Mouse (Mus musculus): ENCODE measurements around the gene Bpifb9a.
"Not testable (repeated sequence)": the region's sequence is repeated elsewhere in the genome, so short reads cannot be mapped to it uniquely, and the experiment has no call there.

The Bpifb9a gene

DNA sequence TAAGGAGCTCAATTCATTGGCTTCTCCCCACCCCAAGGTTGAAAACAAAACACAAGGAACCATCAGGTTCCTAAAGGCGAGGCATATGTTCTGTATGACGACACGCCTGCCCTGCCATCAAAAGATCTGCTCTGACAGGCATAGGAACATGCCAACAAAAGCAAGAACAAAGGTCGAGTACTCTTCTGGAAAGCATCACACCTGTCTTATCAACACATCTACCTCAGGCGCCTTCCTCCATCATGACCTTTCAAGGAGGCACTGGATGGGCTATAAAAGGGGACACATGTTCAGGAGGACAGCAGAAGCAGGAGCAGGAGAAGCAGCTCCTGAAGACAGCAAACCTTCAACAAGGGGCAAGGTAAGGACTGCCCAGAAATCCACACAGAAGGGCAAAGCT is at the start of gene Bpifb9a:
Bpifb9a (plus strand) TSS at position 301 of the 400 bp plus-strand sequence.
- not testable (repeated sequence) for DNase-seq (ENCODE audit: low spot score)

DNA sequence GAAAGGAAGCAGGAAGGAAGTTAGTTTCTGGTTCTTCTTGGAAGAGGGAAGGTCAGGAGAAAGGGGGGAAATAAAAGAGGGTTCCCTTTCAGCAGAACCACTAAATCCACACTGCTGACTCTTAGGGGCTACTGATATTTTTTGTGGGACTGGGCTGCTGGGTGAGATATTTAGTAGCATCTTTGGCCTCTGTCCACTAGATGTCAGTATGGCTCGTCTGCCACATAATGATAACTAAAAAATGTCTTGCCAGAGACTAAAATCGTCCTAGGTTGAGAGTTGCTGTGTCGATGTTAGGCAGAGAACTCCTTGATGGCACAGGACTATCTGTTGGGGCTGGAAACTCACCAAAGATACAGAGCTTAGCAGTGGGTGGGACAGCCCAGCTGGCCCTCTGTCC is 48.5 kb upstream of the Bpifb9a start:
- DNase-seq (ENCODE audit: low spot score) = peak; percentile 18

DNA sequence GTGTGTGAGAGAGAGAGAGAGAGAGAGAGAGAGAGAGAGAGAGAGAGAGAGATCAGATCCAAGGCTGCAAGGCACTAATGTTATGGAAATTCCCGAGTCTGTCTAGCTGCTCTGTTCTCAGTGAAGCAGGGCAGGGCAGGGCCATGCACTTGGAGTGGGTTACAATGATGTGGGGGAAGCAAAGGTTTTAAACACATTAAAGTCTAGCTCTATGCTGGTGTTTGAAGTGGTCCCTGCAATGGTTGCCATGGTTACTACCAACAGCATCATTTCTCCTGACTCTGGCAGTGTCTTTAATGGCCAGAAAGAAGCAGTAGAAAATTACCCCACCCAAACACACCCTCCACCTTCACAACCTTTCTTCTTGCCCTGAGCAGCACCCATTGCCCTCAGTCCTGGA is 46.5 kb upstream of the Bpifb9a start:
- no peak for DNase-seq (ENCODE audit: low spot score)

DNA sequence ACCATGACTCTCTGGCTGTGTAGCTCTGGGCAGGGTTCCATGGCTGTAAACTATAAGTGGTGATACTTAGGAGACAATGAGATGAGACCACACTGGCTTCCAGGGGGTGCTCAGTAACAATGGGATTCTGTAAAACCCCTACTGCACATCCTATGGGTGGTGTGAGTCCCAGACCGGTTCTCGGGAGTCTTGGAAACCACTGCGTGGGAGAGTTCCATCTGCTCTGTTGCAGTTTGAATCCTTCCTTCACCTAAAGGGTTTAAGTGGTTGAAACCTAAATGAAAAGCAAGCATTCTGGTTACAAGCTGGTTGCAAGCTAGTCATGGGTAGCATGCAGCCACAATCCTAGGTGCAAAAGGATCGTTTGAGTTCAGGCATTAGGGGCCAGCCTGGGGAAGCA is 45.8 kb upstream of the Bpifb9a start:
- no peak for DNase-seq (ENCODE audit: low spot score)

DNA sequence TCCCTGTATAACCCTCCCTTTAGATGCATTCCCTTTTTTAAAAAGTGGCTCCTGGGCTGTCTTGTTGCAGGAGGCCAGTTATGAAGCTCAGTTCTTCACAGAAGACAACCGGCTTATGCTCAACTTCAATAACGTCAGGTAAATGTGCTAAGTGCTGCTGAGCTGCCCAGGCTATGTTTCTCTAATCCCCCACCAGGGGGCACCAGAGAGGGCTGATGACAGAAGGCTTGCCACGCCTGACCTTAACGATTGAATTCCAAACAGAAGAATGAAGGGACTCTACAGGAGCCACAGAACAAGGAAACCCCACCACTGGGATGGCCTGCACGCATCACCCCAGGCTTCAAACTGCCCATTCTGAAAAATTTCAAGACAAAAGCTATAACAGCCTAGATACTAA is 42.5 kb upstream of the Bpifb9a start:
- peak; percentile 23 for DNase-seq (ENCODE audit: low spot score)

DNA sequence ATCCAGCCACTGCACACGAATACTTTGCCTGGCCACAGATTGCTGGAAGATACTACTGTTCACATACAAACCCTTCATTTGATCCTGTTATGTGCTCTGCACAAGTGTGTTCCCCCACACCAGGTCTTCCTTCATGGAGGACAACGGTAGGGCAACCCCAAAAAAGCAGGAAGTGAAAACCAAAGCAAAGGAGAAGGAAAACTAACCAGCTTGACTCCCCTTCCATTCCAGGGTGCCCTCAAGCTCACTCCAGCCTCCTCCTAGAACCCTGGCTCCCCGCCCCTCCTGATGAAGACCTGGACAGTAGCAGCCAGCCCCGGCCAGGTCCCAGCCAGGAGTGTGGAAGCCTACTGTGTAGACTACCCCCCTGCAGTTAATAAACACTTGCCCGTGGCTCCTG is 37.7 kb upstream of the Bpifb9a start:
- DNase-seq (ENCODE audit: low spot score) = no peak

DNA sequence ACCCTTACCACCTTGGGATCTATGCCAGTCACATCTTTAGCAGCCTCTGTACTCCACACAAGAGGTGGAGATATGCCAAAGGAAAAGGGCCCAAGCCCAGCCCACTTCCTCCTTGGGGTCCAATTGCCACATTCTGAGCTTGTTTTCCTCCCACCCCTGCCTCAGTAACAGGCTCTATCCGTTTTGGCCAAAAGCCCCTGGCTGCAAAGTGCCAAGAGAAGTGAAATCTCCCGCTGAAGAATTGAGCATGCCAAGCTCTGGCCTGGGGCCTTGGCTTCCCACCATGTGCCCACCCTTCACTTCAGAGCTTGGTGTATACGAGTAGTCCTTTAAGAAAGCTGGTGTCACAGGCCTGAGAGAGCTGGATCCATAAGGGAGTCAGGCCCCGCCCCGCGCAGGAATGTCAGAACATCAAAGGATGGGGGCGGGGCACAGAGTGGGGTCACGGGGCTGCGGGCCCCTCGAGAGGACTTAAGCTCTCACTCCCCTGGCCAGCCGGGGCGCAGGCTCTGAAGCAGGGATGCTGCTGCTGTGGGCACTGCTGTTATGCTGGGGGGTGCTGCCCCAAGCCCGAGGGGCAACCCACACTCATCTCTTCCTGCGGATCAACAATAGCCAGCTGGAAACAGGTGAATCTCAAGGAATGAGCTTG is 34.3 kb upstream of the Bpifb9a start, which contains the start of gene Bpifb5:
Bpifb5 (plus strand) TSS at position 478 of the 652 bp plus-strand sequence.
- DNase-seq (ENCODE audit: low spot score) = no peak

DNA sequence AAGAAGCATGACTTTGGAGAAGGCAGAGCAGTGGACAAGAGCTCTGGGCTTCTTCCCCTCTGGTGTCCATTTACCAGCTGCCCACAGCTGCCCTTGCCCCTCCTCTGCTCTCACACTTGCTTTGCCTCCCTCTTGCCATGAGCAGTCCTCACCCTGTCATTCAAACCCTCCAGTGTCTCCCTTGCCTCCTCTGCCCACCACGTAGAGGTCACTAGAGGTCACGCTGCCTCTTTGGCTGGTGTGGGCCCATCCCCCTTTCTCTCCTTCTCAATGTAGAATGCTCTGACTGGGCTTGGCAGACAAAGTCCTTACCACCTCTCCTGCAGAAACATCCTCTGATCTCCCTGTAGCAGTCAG is 33.8 kb upstream of the Bpifb9a start:
- no peak for DNase-seq (ENCODE audit: low spot score)

DNA sequence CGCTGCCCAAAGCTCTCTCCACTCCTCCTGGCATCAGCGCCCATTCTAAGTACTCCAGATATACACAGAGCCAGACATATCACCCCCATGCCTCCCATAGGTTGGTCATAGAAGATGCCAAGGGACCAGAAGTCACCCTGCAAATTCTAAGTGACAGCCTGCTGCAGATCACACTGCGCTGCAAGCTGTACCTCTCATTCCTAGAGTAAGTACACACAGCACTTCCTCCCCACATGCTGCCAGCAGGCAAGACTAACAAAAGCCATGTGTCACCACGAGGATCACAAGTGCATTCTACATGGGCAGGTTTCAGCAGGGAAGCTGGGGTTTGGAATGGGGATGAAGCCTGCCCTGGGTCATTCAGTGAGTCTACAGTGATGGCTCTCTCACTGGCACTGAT is 30.7 kb upstream of the Bpifb9a start:
- no peak for DNase-seq (ENCODE audit: low spot score)

DNA sequence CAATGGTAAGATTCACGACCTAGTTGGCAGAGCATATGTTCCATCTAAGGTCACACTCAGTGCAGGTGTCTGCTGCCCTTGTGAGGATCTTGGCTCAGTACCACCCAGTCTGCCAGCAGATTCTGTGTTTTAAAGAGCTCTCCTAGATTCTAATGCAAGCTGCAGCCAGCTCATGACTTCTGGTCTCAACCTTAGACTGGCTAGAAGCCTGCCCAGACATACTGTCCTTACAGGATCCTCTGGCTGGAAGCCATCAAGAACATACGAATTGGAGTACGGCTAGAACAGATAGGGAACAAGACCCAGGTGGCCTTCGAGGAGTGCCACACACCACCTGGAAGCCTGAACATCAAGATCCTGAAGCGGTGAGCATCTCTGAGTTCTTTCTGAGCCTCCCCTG is 29.8 kb upstream of the Bpifb9a start:
- DNase-seq (ENCODE audit: low spot score) = no peak

DNA sequence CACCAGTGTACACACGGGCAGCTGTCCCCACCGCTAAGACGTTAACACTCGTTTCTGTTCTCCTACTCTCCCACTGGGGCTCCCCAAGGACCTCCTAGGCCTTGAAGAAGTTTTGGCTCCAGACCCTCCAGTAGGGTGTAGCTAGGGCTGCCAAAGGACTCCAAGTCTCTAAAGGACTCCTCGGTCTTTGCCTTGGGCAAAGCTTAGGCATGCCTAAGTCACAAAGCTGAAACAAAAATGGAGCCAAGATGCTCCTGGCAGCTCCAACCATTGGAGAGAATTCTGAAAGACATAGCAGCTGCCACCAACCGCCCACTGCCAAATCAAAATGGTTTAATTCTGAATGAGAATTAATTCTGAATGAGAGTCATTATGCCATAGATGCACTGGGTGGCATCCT is 24.2 kb upstream of the Bpifb9a start:
- no peak for DNase-seq (ENCODE audit: low spot score)

DNA sequence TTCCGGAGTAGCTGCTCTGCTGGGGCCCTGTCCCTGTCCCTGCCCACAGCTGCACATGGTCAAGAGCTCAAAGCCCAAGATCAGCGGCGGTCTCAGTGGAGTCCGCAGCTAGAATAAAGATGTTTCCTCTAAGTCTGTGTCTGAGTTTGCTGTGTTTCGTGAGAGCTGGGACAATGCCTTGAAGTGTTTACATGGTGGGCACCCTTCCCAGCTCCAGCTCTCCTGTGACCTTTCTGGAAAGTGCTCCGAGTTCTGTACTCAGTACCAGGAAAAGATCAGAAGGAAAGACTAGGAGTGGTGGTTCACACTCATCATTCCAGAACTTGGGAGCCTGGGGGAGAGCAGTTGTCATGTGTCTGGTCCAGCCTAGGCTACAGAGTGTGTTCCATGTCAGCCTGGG is 16.9 kb upstream of the Bpifb9a start:
- no peak for DNase-seq (ENCODE audit: low spot score)

DNA sequence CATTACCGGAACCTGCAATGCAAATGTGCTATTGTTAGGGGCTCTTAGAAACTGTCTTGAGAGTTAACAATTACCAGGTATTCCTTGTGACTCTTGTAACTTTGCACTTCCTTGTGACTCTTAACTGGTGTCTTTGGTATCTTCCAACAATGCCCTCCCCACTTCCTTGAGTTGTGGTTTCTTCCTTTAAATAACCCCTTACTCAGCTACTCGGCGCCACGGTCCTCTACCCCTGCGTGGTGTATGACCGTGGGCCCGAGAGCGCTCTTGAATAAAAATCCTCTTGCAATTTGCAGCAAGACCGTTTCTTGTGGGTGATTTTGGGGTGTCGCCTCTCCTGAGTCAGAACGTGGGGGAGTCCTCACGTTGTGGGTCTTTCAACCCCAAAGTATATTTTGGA is 14.9 kb upstream of the Bpifb9a start:
- not testable (repeated sequence) for DNase-seq (ENCODE audit: low spot score)

DNA sequence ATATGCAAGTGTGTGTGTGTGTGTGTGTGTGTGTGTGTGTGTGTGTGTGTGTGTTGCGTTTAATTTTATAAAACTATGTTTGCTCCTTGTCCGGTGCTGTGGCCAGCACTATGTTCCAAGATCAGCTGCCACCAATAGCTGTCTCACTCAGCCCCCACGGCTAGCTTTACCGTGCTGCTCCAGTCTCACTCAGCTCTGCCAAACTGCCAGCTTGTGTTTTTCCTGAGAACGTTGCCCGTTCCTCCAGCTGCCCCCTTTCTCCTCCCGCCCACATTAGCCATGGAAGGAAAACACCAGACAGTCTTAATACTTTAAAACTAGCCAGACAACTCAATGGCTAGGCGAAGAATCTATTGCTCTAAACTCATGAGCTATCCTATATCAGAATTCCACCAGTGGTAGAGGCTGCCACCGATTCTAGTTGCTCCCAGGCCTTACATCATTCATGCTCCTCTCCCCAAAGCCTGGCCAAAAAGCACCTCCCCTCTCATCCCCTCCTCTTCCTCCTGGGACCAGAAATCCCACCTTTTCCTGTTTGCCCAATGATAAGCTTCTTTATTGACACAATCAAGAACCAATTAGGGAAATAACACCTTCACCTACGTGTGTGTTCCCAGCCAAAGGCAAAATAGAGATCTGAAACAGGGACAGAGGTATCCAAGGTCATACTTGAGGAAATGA is 14.2 kb upstream of the Bpifb9a start:
- DNase-seq (ENCODE audit: low spot score) = no peak

DNA sequence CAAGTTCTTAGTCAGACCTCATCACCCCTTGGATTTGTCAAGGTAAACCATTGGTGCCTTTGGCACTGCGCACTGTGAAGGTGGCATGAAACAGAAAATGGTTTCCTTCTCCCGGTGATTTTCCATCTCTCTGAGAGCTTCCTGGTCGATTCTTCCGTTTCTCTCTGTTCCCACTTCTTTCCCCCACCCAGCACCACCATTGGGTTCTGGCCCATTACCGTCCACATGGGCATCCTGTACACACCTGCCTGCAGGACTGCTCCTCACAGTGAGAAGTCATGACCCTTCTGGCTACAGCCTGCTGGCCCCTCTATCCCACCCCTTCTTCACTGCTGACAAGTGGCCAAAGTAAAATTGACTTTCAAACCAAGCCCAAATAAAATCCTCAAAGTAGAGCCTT is 12.3 kb upstream of the Bpifb9a start:
- DNase-seq (ENCODE audit: low spot score) = no peak

DNA sequence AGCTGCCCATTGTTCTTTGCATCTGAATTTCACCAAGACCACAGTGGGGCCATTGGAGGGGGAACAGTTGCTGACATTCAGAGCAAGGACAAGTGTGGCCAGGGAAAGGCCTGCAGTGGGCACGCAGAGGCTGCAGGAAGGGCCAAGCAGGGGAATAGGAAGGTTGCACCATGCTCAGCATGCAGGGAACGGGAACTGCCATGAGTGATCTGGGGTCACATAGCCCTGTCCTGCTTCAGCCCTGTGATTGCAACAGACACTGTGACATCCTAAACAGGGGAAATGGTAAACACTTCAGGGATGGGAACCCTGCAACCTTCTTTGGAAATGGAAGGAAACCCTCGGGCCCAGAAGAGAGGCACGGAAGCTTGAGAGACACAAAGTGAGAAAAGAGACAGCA is 2.4 kb upstream of the Bpifb9a start:
- DNase-seq (ENCODE audit: low spot score) = not testable (repeated sequence)

DNA sequence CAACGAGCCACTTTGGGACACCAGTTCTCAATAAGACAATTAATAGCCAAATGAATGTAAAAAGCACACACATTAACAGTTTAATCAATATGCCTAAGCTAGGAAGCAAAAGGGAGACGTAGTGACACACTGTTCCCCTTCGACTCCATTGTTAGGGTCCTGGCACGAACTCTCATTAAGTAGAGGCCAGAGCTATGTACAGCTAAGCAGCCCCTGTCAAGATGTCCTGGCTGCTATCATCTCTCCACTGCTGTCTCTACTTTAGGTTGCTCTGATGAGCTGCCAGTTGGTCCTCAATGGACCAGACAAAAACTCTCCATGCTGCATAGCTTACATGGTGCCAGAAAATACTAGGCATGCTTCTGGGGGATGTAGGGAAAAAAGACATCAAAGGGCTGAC is 1.9 kb upstream of the Bpifb9a start:
- no peak for DNase-seq (ENCODE audit: low spot score)

DNA sequence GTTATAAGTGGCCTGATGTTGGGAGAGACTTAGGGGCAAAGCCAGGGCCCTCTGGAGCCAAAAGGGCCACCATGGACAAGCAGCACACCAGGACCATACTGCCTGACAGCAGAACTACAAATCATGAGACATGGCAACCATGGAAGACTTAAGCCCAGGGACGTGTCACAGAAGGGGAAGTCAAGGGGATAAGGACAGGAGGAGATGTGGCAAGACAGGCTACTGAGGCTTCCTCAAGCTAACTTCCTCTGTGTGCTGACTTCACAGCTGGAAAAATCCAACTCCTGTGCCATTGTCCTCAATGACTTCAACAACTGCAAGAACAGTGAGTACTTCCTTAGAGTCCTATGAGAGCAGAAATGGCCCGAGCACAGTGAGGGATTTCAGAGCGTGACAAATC is 6.7 kb downstream of the Bpifb9a start:
- DNase-seq (ENCODE audit: low spot score) = not testable (repeated sequence)

DNA sequence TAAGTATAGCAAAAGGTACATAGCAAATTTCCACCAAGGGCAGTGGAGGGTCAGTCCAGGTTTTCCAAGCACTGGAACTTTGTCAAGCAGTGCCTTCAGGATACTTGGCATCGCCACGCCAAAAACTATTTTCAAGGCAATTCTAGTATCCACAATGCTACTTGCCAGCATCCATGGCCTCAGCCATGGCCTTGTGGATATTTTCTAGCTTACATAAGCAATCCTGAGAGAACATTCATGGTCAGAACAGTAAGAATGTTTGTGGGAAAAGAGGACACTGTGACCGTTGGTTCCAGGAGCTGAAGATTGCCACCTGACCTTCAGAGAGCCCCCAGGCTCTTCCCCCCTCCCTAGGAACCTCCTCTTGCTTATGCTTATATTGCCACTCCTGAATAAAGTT is 34.2 kb downstream of the Bpifb9a start:
- not testable (repeated sequence) for DNase-seq (ENCODE audit: low spot score)

DNA sequence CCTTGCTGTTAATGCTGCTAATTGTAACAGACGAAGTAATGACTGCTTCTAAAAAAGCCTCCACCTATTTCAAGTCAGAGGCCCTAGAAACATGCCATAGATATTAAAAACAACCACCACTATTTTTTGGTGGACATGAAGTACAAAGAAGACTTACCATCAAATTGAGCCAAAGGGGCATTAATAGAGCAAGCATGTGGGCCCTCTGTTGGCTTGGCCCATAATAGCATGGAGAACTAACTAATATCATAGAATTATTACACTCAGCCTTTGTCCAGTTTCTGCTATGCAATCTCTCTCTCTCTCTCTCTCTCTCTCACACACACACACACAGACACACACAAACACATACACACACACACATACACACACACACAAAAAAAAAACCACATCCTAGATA is 35.2 kb downstream of the Bpifb9a start:
- no peak for DNase-seq (ENCODE audit: low spot score)

DNA sequence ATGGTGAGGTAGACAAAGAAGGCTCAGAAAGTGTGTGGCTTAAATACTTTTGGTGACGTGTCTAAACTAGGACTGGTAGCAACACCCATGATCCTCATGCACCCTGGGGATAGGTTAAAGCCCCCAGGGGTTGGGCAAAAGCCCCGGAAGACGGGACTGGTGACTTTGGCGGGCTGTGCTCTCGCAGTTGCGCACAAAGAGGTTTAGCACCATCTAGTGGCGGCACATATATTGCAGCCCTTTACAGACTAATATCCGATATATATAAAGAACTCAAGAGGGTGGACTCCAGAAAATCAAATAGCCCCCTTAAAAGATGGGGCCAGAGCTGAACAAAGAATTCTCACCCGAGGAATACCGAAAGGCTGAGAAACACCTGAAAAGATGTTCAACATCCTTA is 37.1 kb downstream of the Bpifb9a start:
- not testable (repeated sequence) for DNase-seq (ENCODE audit: low spot score)

DNA sequence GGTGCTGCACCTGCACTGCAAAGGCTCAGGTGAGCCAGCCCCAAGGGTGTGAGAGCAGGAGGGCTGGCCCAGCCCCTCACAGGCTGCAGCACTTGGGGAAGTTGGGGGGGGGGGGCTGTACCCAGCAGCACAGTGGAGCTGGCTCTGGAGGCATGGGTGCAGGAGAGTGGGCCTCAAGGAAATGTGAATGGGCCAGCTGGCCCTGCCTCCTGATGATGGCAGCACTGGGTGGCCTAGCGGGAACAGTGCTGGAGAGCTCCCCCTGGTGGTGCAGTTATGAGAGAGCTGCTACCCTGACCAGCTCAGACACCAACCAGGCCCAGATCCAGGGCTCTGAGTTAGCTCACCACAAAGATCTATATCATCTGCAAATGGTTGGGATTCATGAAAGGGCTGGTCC is 42.8 kb downstream of the Bpifb9a start:
- DNase-seq (ENCODE audit: low spot score) = peak; percentile 71

DNA sequence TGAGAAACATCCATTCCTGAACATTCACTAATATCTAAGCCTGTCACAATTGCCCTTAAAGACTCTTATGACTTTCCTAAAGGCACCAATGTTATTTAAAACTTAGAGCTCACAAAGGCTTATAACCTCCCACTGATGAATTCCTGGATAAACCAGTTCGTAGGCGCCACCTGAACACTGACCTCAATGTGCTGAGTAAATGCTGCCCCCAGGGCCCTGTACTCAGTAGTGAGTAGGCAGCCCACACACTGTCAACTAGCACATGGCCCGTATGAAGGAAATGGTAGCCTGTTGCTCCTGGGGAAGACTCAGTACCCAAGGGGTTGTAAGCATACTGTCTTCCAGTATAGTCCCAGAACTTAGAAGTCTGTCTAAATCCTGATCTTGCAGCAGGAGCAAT is 44.1 kb downstream of the Bpifb9a start:
- no peak for DNase-seq (ENCODE audit: low spot score)

DNA sequence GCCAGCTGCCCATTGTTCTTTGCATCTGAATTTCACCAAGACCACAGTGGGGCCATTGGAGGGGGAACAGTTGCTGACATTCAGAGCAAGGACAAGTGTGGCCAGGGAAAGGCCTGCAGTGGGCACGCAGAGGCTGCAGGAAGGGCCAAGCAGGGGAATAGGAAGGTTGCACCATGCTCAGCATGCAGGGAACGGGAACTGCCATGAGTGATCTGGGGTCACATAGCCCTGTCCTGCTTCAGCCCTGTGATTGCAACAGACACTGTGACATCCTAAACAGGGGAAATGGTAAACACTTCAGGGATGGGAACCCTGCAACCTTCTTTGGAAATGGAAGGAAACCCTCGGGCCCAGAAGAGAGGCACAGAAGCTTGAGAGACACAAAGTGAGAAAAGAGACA is 47.0 kb downstream of the Bpifb9a start:
- not testable (repeated sequence) for DNase-seq (ENCODE audit: low spot score)
